ENCODE assay signal across 8 mouse cellular contexts in the genomic region with DNA sequence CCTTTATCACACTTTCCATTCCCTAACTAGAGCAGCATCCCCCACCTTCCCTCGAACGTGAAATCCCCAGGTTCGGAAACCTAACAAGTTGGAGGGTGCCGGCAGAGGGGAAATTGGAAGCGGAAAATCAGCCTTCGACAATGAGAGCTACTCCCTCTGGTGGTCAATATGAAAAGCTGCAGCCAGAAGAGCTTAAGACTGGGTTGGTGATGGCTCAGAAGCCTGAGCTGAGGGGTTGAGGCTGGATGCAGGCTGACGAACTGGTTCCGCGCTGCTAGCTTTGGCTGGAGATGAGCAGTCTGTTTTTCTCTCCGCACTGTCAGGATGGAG. TPM values are rescaled to one million over a fixed set of nuclear protein-coding genes. Genes with fewer than 3 reads are reported as not detected.
DNase-seq lines count a peak whose midpoint lies in the region; ATAC-seq and TF ChIP-seq lines count a peak whose summit lies in the region.

No protein-coding gene starts in this region.

- no peak overlapping the region for H3K27ac ChIP-seq in forebrain, embryonic 11.5 days (ENCODE audit: low read depth, low read length)
- H3K27ac ChIP-seq in hindbrain, embryonic 14.5 days = no peak overlapping the region
- no peak overlapping the region for H3K27ac ChIP-seq in limb, embryonic 10.5 days
- H3K27ac ChIP-seq in midbrain, embryonic 16.5 days (ENCODE audit: low read length) = no peak overlapping the region

- no peaks in the 10 kb centered on the region for H3K4me1 ChIP-seq in lung, adult 2 months (ENCODE audit: control insufficient read depth, insufficient read depth, low read length)
- 0 out of 2 replicates have a peak, but pooled peaks cover 2% of the 10 kb centered on the region for H3K4me1 ChIP-seq in forebrain, embryonic 11.5 days (replicated peaks; ENCODE audit: control insufficient read depth, insufficient read depth, low read length)
- H3K4me1 ChIP-seq in hindbrain, embryonic 14.5 days (replicated peaks; ENCODE audit: control insufficient read depth, insufficient read depth, low read length) = no peaks in the 10 kb centered on the region
- peaks cover 24% of the 10 kb centered on the region for H3K4me1 ChIP-seq in limb, embryonic 10.5 days
- H3K4me1 ChIP-seq in midbrain, embryonic 16.5 days (ENCODE audit: control insufficient read depth, insufficient read depth, low read length) = peaks cover 3% of the 10 kb centered on the region; the same call in 1 of the 2 replicates

- peak; percentile 70 for ATAC-seq in forebrain, embryonic 11.5 days (replicated peaks; ENCODE audit: low FRiP score)
- peak; percentile 71; the same call in 1 of the 2 replicates for ATAC-seq in hindbrain, embryonic 14.5 days (ENCODE audit: low FRiP score)
- ATAC-seq in midbrain, embryonic 16.5 days = peak; percentile 82

- H3K4me3 ChIP-seq in lung, adult 2 months (replicated peaks; ENCODE audit: extremely low read depth, low read depth, low read length) = no peak overlapping the region
- H3K4me3 ChIP-seq in forebrain, embryonic 11.5 days (ENCODE audit: low read depth, low read length) = peak overlapping the region; percentile 35
- peak overlapping the region; percentile 38 for H3K4me3 ChIP-seq in hindbrain, embryonic 14.5 days (replicated peaks; ENCODE audit: low read length)
- peak overlapping the region; percentile 56 for H3K4me3 ChIP-seq in limb, embryonic 10.5 days
- peak overlapping the region; percentile 37; the same call in 1 of the 2 replicates for H3K4me3 ChIP-seq in midbrain, embryonic 16.5 days (ENCODE audit: low read depth, low read length)

- H3K27me3 ChIP-seq in forebrain, embryonic 11.5 days (ENCODE audit: control insufficient read depth, insufficient read depth, low read length) = peaks cover 8% of the 10 kb centered on the region; the same call in 1 of the 2 replicates
- peaks cover 3% of the 10 kb centered on the region for H3K27me3 ChIP-seq in hindbrain, embryonic 14.5 days (ENCODE audit: control insufficient read depth, insufficient read depth, low read length)
- H3K27me3 ChIP-seq in limb, embryonic 10.5 days (ENCODE audit: low read depth, poor library complexity, severe bottlenecking) = peaks cover 22% of the 10 kb centered on the region
- H3K27me3 ChIP-seq in midbrain, embryonic 16.5 days (ENCODE audit: control insufficient read depth, insufficient read depth, low read depth, low read length) = no peaks in the 10 kb centered on the region; the same call in 1 of the 2 replicates

- H3K4me2 ChIP-seq in forebrain, embryonic 11.5 days (ENCODE audit: low read depth, low read length, severe bottlenecking) = peak overlapping the region; percentile 64
- peak overlapping the region; percentile 75 for H3K4me2 ChIP-seq in hindbrain, embryonic 14.5 days (replicated peaks)
- H3K4me2 ChIP-seq in midbrain, embryonic 16.5 days (ENCODE audit: low read length) = peak overlapping the region; percentile 66

- peak; percentile 37 for DNase-seq in lung, adult 2 months
- no peak for DNase-seq in lung, postnatal 14 days
- DNase-seq in brain, embryonic 14.5 days (ENCODE audit: low read depth) = peak; percentile 89
- peak; percentile 74 for DNase-seq in forebrain, embryonic 11.5 days (ENCODE audit: low spot score)
- DNase-seq in hindbrain, embryonic 14.5 days (ENCODE audit: low spot score) = peak; percentile 90
- DNase-seq in limb, embryonic 10.5 days (ENCODE audit: low spot score) = peak; percentile 61
- DNase-seq in thymus, postnatal 10 days (ENCODE audit: low spot score in 2 of 2) = peak; percentile 6 to 46

- TF ChIP-seq CTCF in lung, adult 2 months (IDR thresholded peaks at IDR 0.05; ENCODE audit: insufficient read depth, low read length) = peak; percentile 68
- TF ChIP-seq CTCF in brain, embryonic 14.5 days (IDR thresholded peaks at IDR 0.05; ENCODE audit: borderline replicate concordance, extremely low read depth, insufficient read depth, insufficient read length) = peak; percentile 90

- WGBS in lung, adult 2 months = 3% methylated on average over 10 of the region's 10 CpGs
- 3% methylated on average over 10 of the region's 10 CpGs for WGBS in forebrain, embryonic 11.5 days
- WGBS in hindbrain, embryonic 14.5 days = 3% methylated on average over 10 of the region's 10 CpGs
- 3% methylated on average over 10 of the region's 10 CpGs for WGBS in limb, embryonic 10.5 days
- WGBS in midbrain, embryonic 16.5 days = under 1% methylated on average over 10 of the region's 10 CpGs

- no peak for TF ChIP-seq POLR2A in lung, adult 2 months (IDR thresholded peaks at IDR 0.05; ENCODE audit: borderline replicate concordance, extremely low read depth, low read depth, low read length)
- TF ChIP-seq POLR2A in brain, embryonic 14.5 days (IDR thresholded peaks at IDR 0.05; ENCODE audit: borderline replicate concordance, extremely low read depth, insufficient read depth, insufficient read length, poor library complexity, severe bottlenecking) = no peak

- no peaks in the 10 kb centered on the region for H3K9me3 ChIP-seq in forebrain, embryonic 11.5 days (ENCODE audit: control insufficient read depth, low read length)
- H3K9me3 ChIP-seq in hindbrain, embryonic 14.5 days (ENCODE audit: control insufficient read depth, low read length) = no peaks in the 10 kb centered on the region
- H3K9me3 ChIP-seq in limb, embryonic 10.5 days (replicated peaks) = no peaks in the 10 kb centered on the region
- H3K9me3 ChIP-seq in midbrain, embryonic 16.5 days (replicated peaks; ENCODE audit: control insufficient read depth, low read length, poor library complexity, severe bottlenecking) = no peaks in the 10 kb centered on the region

- peak overlapping the region; percentile 48; the same call in 1 of the 2 replicates for H3K9ac ChIP-seq in forebrain, embryonic 11.5 days (ENCODE audit: low read length)
- no peak overlapping the region for H3K9ac ChIP-seq in hindbrain, embryonic 14.5 days
- no peak overlapping the region for H3K9ac ChIP-seq in midbrain, embryonic 16.5 days (ENCODE audit: low read depth, low read length)

- no peaks in the 10 kb centered on the region for H3K36me3 ChIP-seq in forebrain, embryonic 11.5 days (ENCODE audit: control insufficient read depth, insufficient read depth, low read length)
- H3K36me3 ChIP-seq in hindbrain, embryonic 14.5 days (replicated peaks; ENCODE audit: control insufficient read depth, insufficient read depth) = no peaks in the 10 kb centered on the region
- no peaks in the 10 kb centered on the region for H3K36me3 ChIP-seq in limb, embryonic 10.5 days
- no peaks in the 10 kb centered on the region for H3K36me3 ChIP-seq in midbrain, embryonic 16.5 days (ENCODE audit: control insufficient read depth, insufficient read depth, low read length)

RNA-seq across cellular contexts. Expression of gene Mogat2, which starts 11.1 kb away (rescaled TPM):
- 1.1 and 3.1 TPM in 2 replicates for polyA plus RNA-seq in lung, adult 2 months (2012; rRNA removed)
- 1.7 and 2.1 TPM in 2 replicates for polyA plus RNA-seq in brain, embryonic 14.5 days (2012; rRNA removed)
- polyA plus RNA-seq in forebrain, embryonic 11.5 days (2014; fragmentation: Nextera tagmentation; extraction: Ambion mirVana) = 9.3 and 13.0 TPM in 2 replicates
- 1.3 and 2.5 TPM in 2 replicates for polyA plus RNA-seq in hindbrain, embryonic 14.5 days (2014; fragmentation: Nextera tagmentation; extraction: Ambion mirVana)
- polyA plus RNA-seq in limb, embryonic 10.5 days (2016; fragmentation: Nextera tagmentation; extraction: Ambion mirVana) = 78.6 and 124 TPM in 2 replicates
- 1.1 and 1.2 TPM in 2 replicates for polyA plus RNA-seq in midbrain, embryonic 16.5 days (2015; fragmentation: Nextera tagmentation; extraction: Ambion mirVana)

RNA-seq across cellular contexts. Expression of gene Map6, which starts 17.7 kb away (rescaled TPM):
- 24.2 and 25.4 TPM in 2 replicates for polyA plus RNA-seq in lung, adult 2 months (2012; rRNA removed)
- polyA plus RNA-seq in brain, embryonic 14.5 days (2012; rRNA removed) = 122 and 188 TPM in 2 replicates
- polyA plus RNA-seq in forebrain, embryonic 11.5 days (2014; fragmentation: Nextera tagmentation; extraction: Ambion mirVana) = 36.2 and 36.7 TPM in 2 replicates
- 122 and 135 TPM in 2 replicates for polyA plus RNA-seq in hindbrain, embryonic 14.5 days (2014; fragmentation: Nextera tagmentation; extraction: Ambion mirVana)
- 3.1 and 5.4 TPM in 2 replicates for polyA plus RNA-seq in limb, embryonic 10.5 days (2016; fragmentation: Nextera tagmentation; extraction: Ambion mirVana)
- 140 and 155 TPM in 2 replicates for polyA plus RNA-seq in midbrain, embryonic 16.5 days (2015; fragmentation: Nextera tagmentation; extraction: Ambion mirVana)
